Mouse (Mus musculus): ENCODE measurements around the gene Arfgef2.

GRCm38 (mm10) chr2:166859214-166859613 is 53.8 kb downstream of the Arfgef2 start:
- TF ChIP-seq TCF12 (IDR thresholded peaks at IDR 0.05; ENCODE audit: insufficient read depth, poor library complexity, severe bottlenecking) (no peak), MAX (IDR thresholded peaks at IDR 0.05; ENCODE audit: low read depth) (no peak)

Data from myocyte (in vitro differentiated cells).